Mouse (Mus musculus): ENCODE measurements at regions not wholly inside any gene's neighbourhood (a gene's known extent, or its start where the extent isn't known, plus 50 kb on each side); places are given as distances from the start of the nearest gene placed in this dataset.

- Histone ChIP-seq H3K4me2 (ENCODE audit: insufficient read depth, low read depth, poor library complexity, severe bottlenecking) (no peak overlapping the region), H3K27me3 (replicated peaks) (no peaks in the 10 kb centered on the region), H3K9ac (ENCODE audit: insufficient read depth, low read depth) (no peak overlapping the region), H3K9me3 (replicated peaks; ENCODE audit: low read length) (peaks cover 9% of the 10 kb centered on the region), H3K4me1 (ENCODE audit: control insufficient read depth in 1 of 2, insufficient read depth in 2 of 2) (no peaks in the 10 kb centered on the region), H3K4me3 (replicated peaks in 1 of 3; ENCODE audit: low read depth in 2 of 3, low read length in 2 of 3, poor library complexity in 1 of 3) (no peak overlapping the region), H3K79me2 (replicated peaks; ENCODE audit: control insufficient read depth, extremely low read depth, insufficient read depth, poor library complexity, severe bottlenecking) (no peaks in the 10 kb centered on the region), H3K36me3 (replicated peaks in 1 of 2; ENCODE audit: control insufficient read depth in 1 of 2, insufficient read depth in 1 of 2, low read length in 1 of 2) (no peaks in the 10 kb centered on the region), H3K27ac (ENCODE audit: insufficient read depth, low read depth) (no peak overlapping the region)
- in situ Hi-C loops (cut with MboI; ENCODE audit: low pct_ligation_motif_present, low pct_unique_long_range_greater_than_20kb, low sequenced_read_pairs) = no loop called here
- dilution Hi-C loops (cut with MboI; ENCODE audit: extremely low pct_ligation_motif_present, extremely low pct_unique_long_range_greater_than_20kb, low sequenced_read_pairs) = no loop called here
- TF ChIP-seq TBP (conservative IDR thresholded peaks at IDR 0.05; ENCODE audit: low read depth, low read length) (no peak), BHLHE40 (IDR thresholded peaks at IDR 0.05; ENCODE audit: low read depth, low read length) (no peak), POLR2AphosphoS2 (IDR thresholded peaks at IDR 0.05; ENCODE audit: low read depth, low read length) (no peak), MEF2A (IDR thresholded peaks at IDR 0.05; ENCODE audit: borderline replicate concordance, low read depth, low read length) (no peak), MAX (IDR thresholded peaks at IDR 0.05; ENCODE audit: low read length) (no peak), IRF4 (IDR thresholded peaks at IDR 0.05; ENCODE audit: low read depth, low read length) (no peak), NRF1 (IDR thresholded peaks at IDR 0.05; ENCODE audit: low read depth, low read length) (no peak), MAFK (IDR thresholded peaks at IDR 0.05; ENCODE audit: insufficient replicate concordance, low read length) (no peak), ZNF384 (IDR thresholded peaks at IDR 0.05; ENCODE audit: low read depth, low read length) (no peak), ZMIZ1 (IDR thresholded peaks at IDR 0.05; ENCODE audit: low read depth, low read length) (no peak), ZC3H11A (IDR thresholded peaks at IDR 0.05; ENCODE audit: low read depth, low read length) (no peak), CTCF (conservative IDR thresholded peaks at IDR 0.05 in 1 of 2, IDR thresholded peaks at IDR 0.05 in 1 of 2; ENCODE audit: low read depth in 2 of 2, low read length in 2 of 2) (no peak), TCF12 (IDR thresholded peaks at IDR 0.05; ENCODE audit: low read depth, low read length) (no peak), CHD2 (IDR thresholded peaks at IDR 0.05; ENCODE audit: low read length) (no peak), KAT2A (IDR thresholded peaks at IDR 0.05; ENCODE audit: insufficient replicate concordance, low read length) (no peak), POLR2A (IDR thresholded peaks at IDR 0.05; ENCODE audit: low read depth, low read length) (no peak), MXI1 (IDR thresholded peaks at IDR 0.05; ENCODE audit: low read depth, low read length) (no peak), MYC (IDR thresholded peaks at IDR 0.05; ENCODE audit: low read depth, low read length) (no peak), ZKSCAN1 (IDR thresholded peaks at IDR 0.05; ENCODE audit: borderline replicate concordance, low read depth, low read length) (no peak), UBTF (IDR thresholded peaks at IDR 0.05; ENCODE audit: low read depth, low read length) (no peak)
- DNase-seq (ENCODE audit: extremely low read depth) = no peak
Observed at GRCm38 (mm10) chr17:9990744-9991143, 321.2 kb upstream of the Pabpc6 start.

GRCm38 (mm10) chr17:9981273-9981672 lies 311.8 kb upstream of the Pabpc6 start:
- no peak overlapping the region for H3K9ac ChIP-seq (ENCODE audit: insufficient read depth, low read depth)
- DNase-seq (ENCODE audit: extremely low read depth) = no peak
- TF ChIP-seq TBP (conservative IDR thresholded peaks at IDR 0.05; ENCODE audit: low read depth, low read length) (no peak), ZMIZ1 (IDR thresholded peaks at IDR 0.05; ENCODE audit: low read depth, low read length) (no peak), NRF1 (IDR thresholded peaks at IDR 0.05; ENCODE audit: low read depth, low read length) (no peak), HCFC1 (IDR thresholded peaks at IDR 0.05; ENCODE audit: low read depth, low read length) (no peak), RCOR1 (conservative IDR thresholded peaks at IDR 0.05; ENCODE audit: low read depth, low read length) (no peak), GABPA (IDR thresholded peaks at IDR 0.05; ENCODE audit: insufficient replicate concordance, low read depth, low read length) (no peak), POLR2A (IDR thresholded peaks at IDR 0.05; ENCODE audit: low read depth, low read length) (no peak), SIN3A (IDR thresholded peaks at IDR 0.05; ENCODE audit: low read length) (no peak), ZC3H11A (IDR thresholded peaks at IDR 0.05; ENCODE audit: low read depth, low read length) (no peak), E2F4 (IDR thresholded peaks at IDR 0.05; ENCODE audit: insufficient replicate concordance, low read depth, low read length) (no peak), CTCF (conservative IDR thresholded peaks at IDR 0.05 in 1 of 2, IDR thresholded peaks at IDR 0.05 in 1 of 2; ENCODE audit: low read depth in 2 of 2, low read length in 2 of 2) (no peak), JUND (conservative IDR thresholded peaks at IDR 0.05; ENCODE audit: low read depth, low read length) (no peak), MAX (IDR thresholded peaks at IDR 0.05; ENCODE audit: low read length) (no peak), POLR2AphosphoS2 (IDR thresholded peaks at IDR 0.05; ENCODE audit: low read depth, low read length) (no peak), MXI1 (IDR thresholded peaks at IDR 0.05; ENCODE audit: low read depth, low read length) (no peak), MYC (IDR thresholded peaks at IDR 0.05; ENCODE audit: low read depth, low read length) (no peak)
- dilution Hi-C loops (cut with MboI; ENCODE audit: extremely low pct_ligation_motif_present, extremely low pct_unique_long_range_greater_than_20kb, low sequenced_read_pairs) (no loop called here), in situ Hi-C loops (cut with MboI; ENCODE audit: low pct_ligation_motif_present, low pct_unique_long_range_greater_than_20kb, low sequenced_read_pairs) (no loop called here)
- no peaks in the 10 kb centered on the region for H3K79me2 ChIP-seq (replicated peaks; ENCODE audit: control insufficient read depth, extremely low read depth, insufficient read depth, poor library complexity, severe bottlenecking)
- peaks cover 3% of the 10 kb centered on the region for H3K9me3 ChIP-seq (replicated peaks; ENCODE audit: low read length)
- H3K27me3 ChIP-seq (replicated peaks) = no peaks in the 10 kb centered on the region
- no peak overlapping the region for H3K27ac ChIP-seq (ENCODE audit: insufficient read depth, low read depth)
- no peaks in the 10 kb centered on the region for H3K36me3 ChIP-seq (replicated peaks in 1 of 2; ENCODE audit: control insufficient read depth in 1 of 2, insufficient read depth in 1 of 2, low read length in 1 of 2)
- peaks cover 0 to 4% of the 10 kb centered on the region in 2 experiments; a peak in 2 of 4 replicates for H3K4me1 ChIP-seq (ENCODE audit: control insufficient read depth in 1 of 2, insufficient read depth in 2 of 2)
- no peak overlapping the region for H3K4me3 ChIP-seq (replicated peaks in 1 of 3; ENCODE audit: low read depth in 2 of 3, low read length in 2 of 3, poor library complexity in 1 of 3)
- no peak overlapping the region for H3K4me2 ChIP-seq (ENCODE audit: insufficient read depth, low read depth, poor library complexity, severe bottlenecking)
